Mouse (Mus musculus) thymus, postnatal 36 days (tissue): ENCODE results near the gene Slc35e2.
A peak's percentile ranks its signal among the peaks of the same experiment; 100 is the strongest.
"Not testable (repeated sequence)": the region's sequence is repeated elsewhere in the genome, so short reads cannot be mapped to it uniquely, and the experiment has no call there.

ENCODE experiments used
- DNase-seq, 2 experiments: peaks; one replicate each; pipeline ENCODE4 v3.0.0; 2022; ENCODE audit warnings: mixed read lengths in 2 of 2

The Slc35e2 gene

DNA sequence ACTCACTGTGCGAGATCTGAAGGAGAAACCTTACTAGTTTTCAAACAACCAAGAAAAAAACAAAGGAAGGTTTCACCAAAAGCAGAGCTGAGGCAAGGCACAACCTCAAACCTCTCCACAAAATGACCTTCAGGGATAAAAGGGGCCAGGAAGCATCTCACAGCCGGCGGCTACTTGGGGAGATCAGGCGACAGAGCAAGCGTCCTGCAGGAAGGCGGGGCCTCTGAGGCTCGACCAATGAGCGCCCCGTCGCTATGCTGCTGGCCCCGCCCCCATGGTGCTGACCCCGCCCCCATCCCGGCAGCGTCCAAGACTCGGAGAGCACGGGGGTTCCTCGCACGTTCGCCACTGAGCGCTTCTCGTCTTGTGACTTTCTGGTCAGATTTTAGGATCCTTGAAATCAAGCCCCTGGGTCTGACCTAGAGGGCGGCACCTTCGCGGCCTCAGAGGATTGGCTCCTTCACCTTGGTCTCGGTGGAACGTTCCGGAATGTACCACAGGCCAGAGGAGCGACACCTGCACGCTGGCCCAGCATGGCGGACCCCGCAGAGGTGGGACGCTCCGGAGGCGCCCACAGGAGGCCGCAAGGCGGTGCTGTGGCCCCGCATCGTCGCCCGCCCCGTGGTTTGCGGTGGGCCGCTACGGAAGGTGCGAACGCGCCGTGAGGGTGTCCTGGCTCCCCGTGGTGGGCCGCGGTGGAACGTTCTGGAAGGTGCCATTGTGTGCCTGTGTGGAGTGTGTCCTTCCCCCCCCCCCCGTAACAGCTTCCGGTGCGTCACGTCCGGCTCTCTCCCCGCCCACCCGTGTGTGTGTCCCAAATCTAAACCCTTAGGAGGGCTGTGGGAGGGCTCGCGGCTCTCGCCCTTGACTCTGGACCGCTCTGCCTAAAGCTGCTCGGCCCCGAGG is at the start of gene Slc35e2:
TSS of gene Slc35e2 (plus strand) at position 326 of the 906 bp plus-strand sequence.
- peak; percentile 90 to 92 for DNase-seq

DNA sequence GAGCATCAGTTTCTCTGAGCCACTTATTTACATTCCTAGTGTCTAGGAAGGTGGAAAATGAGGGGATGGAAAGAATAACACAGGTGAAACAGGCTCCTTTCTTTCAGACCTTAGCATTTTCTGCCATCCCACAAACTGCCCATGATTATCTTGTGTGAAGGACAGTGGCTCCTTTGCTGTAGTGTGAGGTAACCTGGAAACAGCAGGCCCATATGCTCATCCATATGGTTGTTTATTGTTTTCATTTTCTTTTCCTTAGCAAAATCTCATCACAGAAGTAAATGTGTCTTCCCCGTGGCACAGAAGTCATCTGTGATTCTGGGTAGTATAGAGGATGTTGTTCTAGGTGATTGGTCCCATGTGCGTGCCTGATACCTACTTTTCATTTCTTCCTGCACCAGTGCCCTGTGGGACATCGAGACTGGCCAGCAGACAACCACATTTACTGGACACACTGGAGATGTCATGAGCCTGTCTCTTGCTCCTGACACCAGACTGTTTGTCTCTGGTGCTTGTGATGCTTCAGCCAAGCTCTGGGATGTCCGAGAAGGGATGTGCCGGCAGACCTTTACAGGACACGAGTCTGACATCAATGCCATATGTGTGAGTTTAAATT is 48.2 kb upstream of the Slc35e2 start:
- no peak for DNase-seq

DNA sequence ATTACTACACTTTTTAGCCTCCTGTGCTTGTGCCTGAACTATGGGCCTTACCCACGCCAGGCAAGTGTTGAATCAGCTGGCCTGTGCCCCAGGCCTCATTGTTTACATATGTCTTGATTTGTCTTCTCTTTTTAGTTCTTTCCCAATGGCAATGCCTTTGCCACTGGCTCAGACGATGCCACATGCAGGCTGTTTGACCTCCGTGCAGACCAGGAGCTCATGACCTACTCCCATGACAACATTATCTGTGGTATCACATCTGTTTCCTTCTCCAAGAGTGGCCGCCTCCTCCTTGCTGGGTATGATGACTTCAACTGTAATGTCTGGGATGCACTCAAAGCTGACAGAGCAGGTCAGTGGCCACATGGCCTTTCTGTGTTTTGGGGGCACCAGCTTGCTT is 46.3 kb upstream of the Slc35e2 start:
- DNase-seq = no peak

DNA sequence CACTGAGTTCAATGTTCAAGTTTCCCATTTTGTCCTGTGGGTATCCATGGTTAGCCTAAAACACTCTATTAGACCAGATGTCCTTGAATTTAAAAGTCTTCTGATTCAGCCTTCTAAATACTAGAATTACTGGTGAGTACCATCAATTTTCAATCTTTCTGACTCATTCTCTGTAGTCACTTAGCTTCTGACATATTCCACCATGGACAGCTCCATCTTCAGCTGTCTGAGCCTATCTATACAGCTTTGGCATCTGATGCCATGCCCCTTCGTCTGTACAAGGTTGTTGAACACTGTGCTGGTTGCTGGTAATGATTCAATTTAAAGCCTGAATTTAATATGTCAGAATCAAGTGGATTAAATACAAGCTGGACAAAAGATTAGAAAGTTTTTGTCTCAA is 45.8 kb upstream of the Slc35e2 start:
- DNase-seq = no peak

DNA sequence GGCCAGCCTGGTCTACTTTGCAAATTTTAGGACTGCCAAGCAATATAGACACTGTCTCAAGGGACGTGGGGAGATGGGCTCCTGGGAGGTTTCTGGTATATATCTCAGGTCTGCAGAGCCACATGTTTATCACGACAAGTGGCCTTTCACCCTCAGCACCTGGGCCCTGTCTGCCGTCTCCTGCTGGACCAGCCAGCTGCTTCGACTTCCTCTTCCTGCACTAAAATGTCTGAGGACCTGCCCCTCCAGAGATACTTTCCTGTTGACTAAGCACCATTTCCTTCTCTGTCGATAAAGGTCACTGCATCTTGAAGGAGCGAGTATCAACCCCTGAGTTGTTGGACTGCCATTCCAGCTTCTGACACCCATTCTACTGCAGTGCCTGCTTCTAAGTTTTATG is 41.8 kb upstream of the Slc35e2 start:
- DNase-seq = no peak

DNA sequence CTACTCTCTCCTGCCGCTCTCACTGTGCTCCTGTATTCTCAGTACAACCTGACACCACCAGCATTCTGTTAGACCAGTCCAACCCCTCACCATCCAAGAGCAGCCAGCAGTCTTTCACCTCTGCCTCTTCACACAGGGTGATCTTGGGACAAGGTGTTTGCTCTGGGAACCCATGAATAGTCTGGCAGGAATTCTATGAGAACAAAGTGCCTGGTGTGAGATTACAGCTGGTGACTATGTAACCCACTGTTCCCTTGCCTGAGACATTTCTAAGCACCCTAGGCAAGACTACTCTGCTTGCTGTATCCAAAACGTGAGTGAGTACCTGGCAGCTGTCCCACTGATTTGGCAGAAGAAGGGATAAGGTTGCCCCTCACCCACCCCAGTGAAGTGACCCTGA is 40.3 kb upstream of the Slc35e2 start:
- DNase-seq = no peak

DNA sequence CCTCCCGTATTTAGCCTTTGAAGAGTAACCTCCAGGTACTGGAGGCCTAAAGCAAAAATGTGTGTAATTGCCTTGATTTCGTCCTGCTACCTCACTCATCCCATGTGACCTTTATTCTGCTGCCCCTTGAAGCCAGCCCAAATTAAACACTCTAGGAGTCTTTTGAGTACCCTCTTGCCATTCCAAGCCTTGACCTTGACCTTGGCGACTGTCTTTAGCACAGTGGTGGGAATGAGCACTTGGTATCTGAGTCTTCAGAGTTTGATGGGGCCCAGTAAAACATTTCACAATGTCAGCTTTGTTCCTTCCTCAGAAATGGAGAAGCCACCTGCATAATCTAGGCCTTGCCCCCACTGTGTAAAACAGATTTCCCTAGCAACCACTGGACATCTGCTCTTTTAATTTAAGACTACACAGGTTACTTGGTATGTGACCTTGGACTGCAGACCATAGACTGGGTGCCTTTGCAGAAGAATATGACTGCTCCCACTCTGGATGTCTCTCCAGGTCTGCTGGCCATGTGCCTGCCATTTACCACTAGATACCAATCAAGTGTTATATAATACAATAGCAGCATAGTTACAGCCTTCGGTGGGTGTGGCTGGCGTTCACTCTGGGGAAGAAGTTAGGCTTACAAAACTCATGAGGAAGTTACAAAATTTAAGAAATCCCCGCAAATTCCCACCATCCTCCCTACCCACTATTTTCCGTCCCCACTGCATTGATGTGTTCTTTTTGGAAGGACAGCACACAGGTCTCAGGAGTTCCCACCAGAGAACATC is 39.4 kb upstream of the Slc35e2 start, which contains the start of gene Nadk:
TSS of gene Nadk (plus strand) at position 718 of the 782 bp plus-strand sequence.
- no peak for DNase-seq

DNA sequence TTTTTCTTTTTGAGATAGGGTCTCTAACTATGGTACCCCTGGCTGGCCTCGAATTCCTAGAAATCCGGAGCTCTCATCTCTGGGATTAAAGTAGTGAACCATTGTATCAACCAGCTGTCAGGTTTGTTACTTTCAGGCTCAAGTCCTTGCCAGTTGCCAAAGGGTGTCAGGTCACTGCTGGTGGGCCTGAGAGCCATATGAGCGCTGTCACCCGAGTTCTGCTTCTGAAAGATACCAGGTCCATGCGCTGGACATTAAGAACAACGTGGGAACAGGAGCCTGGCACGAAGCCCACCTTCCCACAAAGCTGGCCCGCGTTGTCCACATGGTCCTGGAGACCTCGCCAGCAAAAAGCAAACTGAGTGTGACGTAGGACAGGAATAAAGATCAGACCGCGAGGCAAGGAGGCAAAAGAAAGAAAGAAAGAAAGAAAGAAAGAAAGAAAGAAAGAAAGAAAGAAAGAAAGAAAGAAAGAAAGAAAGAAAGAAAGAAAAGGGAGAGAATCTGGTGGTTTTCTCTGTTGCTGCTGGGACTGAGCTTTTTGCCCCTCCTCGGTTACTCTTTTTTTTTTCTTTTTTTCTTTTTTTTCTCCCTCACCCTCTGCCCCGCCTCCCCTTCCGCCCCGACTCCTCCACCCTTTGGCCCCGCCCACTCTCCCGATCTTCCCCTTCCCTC is 38.4 kb upstream of the Slc35e2 start:
- peak; percentile 19 to 52 for DNase-seq

DNA sequence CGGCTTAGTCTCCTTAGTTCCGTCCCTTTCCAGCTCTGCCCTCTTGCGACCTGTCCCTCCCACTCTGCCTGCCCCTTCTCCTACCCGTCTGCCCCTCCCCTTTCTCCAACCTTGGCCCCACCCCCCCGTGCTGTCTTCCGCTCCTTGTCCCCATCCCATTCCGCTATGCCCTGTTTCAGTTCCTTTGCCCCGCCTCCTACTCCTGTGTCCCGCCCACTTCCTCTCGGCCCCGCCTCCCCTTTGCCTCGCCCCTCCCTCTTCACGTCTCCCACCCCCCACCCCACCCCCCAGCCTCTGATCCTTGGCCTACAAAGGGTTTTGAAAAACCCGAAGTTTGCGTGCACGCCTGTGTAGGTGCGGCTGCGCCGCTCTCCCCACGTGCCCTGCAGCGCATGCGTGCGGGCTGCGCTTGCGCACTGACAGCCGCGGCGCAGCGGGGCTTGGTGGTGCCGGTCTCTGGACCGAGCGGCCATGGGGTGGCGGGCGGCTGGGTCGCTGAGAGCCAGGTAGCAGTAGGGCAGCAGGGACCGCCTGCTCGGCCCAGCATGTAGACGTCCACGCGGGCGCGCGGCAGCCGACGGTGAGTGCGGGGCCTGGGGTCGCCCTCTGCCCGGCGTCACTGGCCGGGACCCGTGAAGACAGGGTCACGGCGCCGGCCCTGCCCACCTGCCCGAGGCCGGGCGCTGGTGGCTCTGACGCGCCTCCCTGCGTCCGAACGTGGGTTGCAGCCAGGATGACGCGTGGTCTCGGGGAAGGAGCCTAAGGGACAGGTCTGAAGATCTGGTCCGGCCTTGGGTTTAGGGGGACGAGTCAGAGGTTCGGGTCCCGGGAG is 37.6 kb upstream of the Slc35e2 start:
- peak; percentile 98 to 100 for DNase-seq

DNA sequence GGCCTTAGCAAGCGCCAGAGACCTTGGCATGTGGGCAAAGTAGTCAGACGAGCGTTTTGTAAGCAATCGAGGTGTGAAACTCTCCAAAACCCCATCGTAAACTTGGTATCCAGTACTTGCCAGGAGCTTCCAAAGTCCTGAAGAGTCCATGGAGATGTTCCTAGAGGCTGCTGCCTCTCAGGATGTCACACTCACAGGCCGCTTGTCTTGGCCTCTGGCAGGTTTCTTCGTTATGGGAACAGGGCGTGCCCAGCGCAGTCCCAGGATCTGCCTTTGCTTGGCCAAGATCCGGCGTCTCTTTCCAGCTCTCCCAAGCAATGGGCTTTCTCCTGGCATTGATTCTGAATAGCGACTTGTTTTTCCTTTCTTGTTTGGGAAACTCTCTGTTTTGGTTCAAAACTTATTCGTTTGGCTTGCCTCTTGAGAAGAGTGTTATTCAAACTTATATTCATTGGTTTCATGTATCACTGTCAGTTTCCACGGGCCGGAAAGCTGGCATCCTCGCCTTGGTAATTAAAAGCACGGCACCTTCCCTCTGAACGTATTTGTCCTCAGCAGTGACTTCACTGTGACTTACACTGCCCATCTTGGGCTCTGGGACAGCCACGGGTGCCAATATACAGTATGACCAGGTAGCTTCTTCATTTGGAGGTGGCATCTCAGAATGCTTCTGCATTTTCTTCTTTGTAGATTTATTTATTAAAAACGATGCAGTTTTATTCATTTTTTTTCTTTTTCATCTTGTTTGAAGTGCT is 36.7 kb upstream of the Slc35e2 start:
- peak; percentile 13 to 23 for DNase-seq

DNA sequence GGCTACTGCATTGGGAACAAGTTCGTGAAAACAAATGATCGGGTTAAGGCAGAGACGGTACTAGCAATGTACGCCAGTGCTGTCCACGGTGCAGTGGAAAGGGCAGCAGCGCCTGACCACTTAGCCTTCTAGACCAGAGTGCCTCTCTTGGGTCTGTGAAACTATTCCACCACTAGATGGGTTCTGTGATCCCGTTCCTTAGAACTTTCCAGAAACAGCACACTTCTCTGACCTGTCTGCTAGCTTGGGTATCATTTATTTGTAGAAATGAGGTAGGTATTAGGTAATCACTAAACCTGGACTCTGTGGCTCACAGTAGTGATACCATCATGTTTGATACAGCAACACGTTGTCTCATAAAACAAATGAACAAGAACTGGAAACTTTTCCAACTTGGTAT is 34.7 kb upstream of the Slc35e2 start:
- no peak for DNase-seq

DNA sequence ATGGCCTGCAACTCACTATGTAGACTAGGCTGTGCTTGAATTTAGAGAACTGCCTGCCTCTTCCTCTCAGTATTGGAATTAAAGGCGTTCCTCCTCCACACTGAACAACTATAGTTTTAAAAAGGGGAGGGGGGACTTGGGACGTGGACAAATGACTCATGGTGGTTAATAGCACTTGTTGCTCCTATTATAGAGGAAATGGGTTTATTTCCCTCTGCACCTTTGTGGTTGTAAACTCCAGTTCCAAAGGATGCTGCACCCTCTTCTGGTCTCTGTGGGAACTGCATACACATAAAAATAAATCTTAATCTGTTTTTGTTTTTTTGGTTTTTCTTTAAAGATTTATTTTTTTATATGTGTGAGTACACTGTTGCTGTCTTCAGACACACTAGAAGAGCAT is 33.0 kb upstream of the Slc35e2 start:
- DNase-seq = no peak

DNA sequence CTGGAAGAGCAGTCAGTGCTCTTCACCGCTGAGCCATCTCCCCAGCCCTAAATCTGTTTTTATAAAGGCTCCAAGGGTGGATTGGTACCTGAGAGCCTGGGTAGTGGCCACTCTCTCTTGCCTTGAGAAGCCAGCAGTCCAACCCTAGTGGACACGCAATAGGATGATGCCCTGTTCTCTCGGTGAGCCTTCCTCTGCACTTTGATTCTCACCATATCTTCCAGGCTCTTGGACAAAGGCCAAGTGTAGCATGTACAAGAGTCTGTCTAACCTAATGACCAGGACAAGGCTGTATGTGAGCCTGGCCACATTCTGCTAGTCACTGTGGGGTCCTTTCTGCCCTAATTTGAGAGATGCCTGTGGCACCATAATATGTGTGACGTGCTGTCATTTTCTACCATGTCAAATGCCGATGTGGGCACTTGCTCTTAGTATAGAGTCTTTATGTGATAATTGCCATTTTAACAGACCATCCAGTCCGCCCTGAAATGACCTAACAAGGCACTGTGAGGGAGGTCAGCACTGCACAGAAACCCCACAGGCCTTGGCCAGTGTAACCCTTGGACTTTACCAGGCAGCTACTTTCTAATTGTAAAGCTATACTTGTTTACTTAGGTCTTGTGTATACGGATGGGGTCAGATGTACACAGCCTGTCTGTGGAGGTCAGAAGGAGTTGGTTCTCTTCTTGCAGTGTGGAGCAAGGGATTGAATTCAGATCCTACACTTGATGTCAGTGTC is 32.4 kb upstream of the Slc35e2 start:
- no peak for DNase-seq

DNA sequence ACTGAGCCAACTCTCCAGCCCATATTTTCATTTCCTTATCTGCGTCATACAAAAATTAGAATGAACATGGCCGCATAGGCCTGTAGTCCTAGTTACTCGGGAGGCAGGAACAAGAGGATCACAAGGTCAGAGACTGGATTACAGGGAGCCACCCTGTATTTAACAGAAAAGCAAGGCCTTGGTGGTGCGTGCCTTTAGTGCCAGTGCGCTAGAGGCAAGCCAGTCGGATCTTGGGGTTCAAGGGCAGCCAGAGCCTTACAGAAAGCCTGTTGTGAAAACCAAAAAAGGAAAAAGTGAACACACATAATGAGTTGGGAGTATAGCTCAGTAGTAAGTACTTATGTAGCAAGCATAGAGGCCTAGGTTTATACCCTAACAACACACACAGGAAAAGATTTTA is 31.4 kb upstream of the Slc35e2 start:
- DNase-seq = no peak

DNA sequence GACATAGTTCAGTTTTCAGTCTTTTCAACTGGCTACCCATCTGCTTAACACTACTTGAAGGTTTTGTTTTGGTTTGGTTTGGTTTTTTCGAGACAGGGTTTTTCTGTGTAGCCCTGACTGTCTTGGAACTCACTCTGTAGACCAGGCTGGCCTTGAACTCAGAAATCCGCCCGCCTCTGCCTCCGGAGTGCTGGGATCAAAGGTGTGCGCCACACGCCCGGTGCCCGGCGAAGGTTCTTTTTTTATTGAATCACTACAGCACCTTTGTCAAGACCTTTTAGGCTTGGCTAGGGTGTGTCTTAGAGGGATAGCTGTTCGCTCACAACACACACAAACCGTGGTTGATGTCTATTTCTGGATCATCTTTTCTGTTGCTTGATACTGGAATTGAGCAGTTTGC is 30.9 kb upstream of the Slc35e2 start:
- DNase-seq = not testable (repeated sequence)

DNA sequence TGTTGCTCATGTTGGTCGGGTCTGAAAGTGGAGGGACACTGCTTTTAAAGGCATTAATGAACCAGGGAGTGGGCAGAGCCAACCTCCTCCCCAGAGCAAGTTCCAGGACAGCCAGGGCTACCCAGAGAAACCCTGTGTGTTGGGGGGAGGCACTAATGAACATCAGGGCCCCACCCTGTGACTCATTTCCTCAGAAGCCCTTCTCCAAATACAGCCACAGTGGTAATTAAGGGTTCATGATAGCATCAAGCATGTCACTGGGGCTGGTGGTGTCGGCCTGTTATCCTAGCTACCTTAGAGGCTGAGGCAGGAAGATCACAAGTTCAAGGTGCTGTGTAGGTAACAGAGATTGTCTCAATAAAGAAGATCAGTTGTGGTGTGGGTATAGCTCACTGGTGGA is 29.8 kb upstream of the Slc35e2 start:
- no peak for DNase-seq

DNA sequence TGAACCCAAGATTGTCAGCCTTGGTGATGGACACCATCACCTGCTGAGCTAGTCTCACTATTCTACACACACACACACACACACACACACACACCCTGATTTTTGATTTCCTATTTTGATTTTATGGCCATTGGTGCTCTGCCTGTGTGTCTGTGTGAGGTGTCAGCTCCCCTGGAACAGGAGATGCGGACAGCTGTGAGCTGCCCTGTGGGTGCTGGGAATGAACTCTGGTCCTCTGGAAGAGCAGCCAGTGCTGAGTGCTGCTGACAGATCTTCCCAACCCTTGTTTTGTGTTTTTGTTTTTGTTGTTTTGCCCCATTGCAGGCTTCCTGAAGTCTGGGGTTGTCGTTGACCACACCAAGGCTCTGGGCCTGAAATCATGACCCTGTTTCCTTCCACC is 28.1 kb upstream of the Slc35e2 start:
- DNase-seq = no peak

DNA sequence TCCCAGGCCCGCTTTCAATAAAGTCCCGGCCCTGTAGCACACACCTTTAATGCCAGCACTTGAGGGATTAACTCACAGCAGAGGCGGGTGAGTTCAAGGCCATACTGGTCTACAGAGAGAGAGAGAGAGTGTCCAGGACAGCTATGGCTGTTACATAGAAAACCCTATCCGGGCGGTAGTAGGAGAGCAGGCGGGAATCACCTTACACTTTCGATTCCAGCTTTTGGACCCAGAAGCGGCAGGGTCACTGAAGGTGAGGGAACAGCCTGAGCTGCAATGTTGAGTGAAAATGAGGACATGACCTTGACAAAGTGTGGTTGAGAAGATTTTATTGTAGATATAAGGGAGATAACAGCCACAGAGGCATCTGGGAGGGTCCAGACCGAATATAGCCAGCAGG is 27.3 kb upstream of the Slc35e2 start:
- no peak for DNase-seq

DNA sequence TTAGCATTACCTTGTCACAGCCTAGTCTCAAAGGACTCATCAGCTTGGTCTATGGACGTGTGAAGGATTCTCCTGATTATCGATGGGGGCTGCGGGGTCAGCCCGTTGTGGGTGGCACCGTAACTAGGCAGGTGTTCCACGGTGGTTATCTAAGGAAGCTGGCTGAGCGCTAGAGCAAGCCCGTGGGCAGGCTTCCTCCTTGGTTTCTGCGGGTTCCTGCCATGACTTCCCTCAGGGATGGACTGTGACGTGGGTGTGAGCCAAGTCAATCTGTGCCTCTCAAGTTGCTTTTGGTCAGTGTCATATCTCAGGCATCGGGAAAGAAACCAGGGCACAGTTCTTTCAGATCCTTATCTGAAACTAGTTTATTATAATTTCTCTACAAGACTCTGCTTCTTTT is 26.3 kb upstream of the Slc35e2 start:
- DNase-seq = no peak

DNA sequence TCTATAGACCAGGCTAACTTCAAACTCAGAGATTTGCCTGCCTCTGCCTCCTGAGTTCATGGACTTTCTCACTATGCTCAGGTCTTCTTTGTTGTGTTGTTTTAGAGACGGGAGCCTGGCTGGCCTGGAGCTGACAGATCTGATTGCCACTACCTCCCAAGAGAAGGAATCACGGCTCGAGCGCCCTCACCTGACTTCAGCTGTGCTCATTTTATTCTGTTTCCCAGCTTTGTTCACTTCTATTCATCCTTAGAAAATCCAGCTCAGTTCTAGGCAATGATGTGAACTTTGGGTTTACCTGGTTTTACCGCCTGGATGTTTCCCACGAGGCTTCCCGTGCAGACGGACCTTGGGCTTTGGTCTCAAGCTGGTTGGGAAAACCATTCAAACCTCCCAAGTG is 25.7 kb upstream of the Slc35e2 start:
- no peak for DNase-seq

DNA sequence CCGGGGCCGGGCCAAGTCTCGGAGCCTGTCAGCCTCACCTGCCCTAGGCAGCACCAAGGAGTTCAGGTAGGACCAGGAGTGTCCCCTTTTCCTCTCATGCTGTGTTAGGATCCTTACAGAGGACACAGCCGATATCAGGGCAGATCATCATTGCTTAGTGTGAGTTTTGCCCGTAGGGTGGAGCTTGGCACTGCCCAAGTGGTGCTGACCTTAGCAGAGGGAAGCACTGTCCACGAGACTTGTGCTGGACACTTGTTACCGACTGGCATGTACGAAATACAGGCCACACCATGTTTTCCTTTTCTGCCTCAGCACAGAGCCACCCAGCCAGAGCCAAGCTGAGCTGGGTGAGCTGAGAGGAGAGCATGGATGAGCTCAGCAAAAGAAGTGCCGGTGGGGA is 24.1 kb upstream of the Slc35e2 start:
- no peak for DNase-seq
